Mouse (Mus musculus): ENCODE data around the gene Gm10318. TPM values are rescaled to one million over a fixed set of nuclear protein-coding genes. Genes with fewer than 3 reads are reported as not detected.

The Gm10318 gene
- polyA plus RNA-seq (2012; ENCODE audit: low replicate concordance) = not detected in 2 replicates

GRCm38 (mm10) chr10:77852559-77852958, at the start of gene Gm10318:
Gene Gm10318, plus strand, starts transcription at chr10:77852859.

GRCm38 (mm10) chr10:77811743-77812142, 40.9 kb upstream of the Gm10318 start, which contains the start of gene Gm9507:
Gene Gm9507, minus strand, starts transcription at chr10:77811843.

GRCm38 (mm10) chr10:77814382-77814781, 38.3 kb upstream of the Gm10318 start, which contains the start of gene Gm2696:
Gene Gm2696, plus strand, starts transcription at chr10:77814682.

GRCm38 (mm10) chr10:77826951-77827350, 25.7 kb upstream of the Gm10318 start, which contains the start of gene Krtap10-4:
Gene Krtap10-4, minus strand, starts transcription at chr10:77827095.

GRCm38 (mm10) chr10:77835647-77836046, 17.0 kb upstream of the Gm10318 start, which contains the start of gene Krtap10-10:
Gene Krtap10-10, plus strand, starts transcription at chr10:77835947.

GRCm38 (mm10) chr10:77846503-77846902, 6.2 kb upstream of the Gm10318 start, which contains the start of gene Gm36176:
Gene Gm36176, plus strand, starts transcription at chr10:77846803.

GRCm38 (mm10) chr10:77861675-77862074, 9.0 kb downstream of the Gm10318 start, which contains the start of gene Gm3285:
Gene Gm3285, plus strand, starts transcription at chr10:77861975.

GRCm38 (mm10) chr10:77902211-77902893, 49.7 kb downstream of the Gm10318 start, which contains the start of gene Lrrc3:
Gene Lrrc3, minus strand, starts transcription at chr10:77902536.

Other genes starting within 250 kb of the Gm10318 start
- gene Sumo3, start 246.8 kb upstream of the Gm10318 start, polyA plus RNA-seq (2012; ENCODE audit: low replicate concordance) = 36.3 and 57.5 TPM in 2 replicates
- not detected in 2 replicates for gene Gm49325, start 246.7 kb upstream of the Gm10318 start, polyA plus RNA-seq (2012; ENCODE audit: low replicate concordance)
- 15.4 and 47.2 TPM in 2 replicates for gene Ube2g2, start 230.6 kb upstream of the Gm10318 start, polyA plus RNA-seq (2012; ENCODE audit: low replicate concordance)
- 0.10 and 0.16 TPM in 2 replicates for gene Tspear, start 166.3 kb upstream of the Gm10318 start, polyA plus RNA-seq (2012; ENCODE audit: low replicate concordance)
- not detected in 2 replicates for gene Gm19402, start 162.1 kb upstream of the Gm10318 start, polyA plus RNA-seq (2012; ENCODE audit: low replicate concordance)
- gene Gm9508, start 155.6 kb upstream of the Gm10318 start, polyA plus RNA-seq (2012; ENCODE audit: low replicate concordance) = not detected in 2 replicates
- gene Gm10272, start 146.2 kb upstream of the Gm10318 start, polyA plus RNA-seq (2012; ENCODE audit: low replicate concordance) = not detected in 2 replicates
- gene Gm10024, start 141.4 kb upstream of the Gm10318 start, polyA plus RNA-seq (2012; ENCODE audit: low replicate concordance) = not detected in 2 replicates
- not detected in 2 replicates for gene Gm10142, start 137.1 kb upstream of the Gm10318 start, polyA plus RNA-seq (2012; ENCODE audit: low replicate concordance)
- not detected in 2 replicates for gene Krtap12-1, start 132.3 kb upstream of the Gm10318 start, polyA plus RNA-seq (2012; ENCODE audit: low replicate concordance)
- gene Gm10100, start 126.4 kb upstream of the Gm10318 start, polyA plus RNA-seq (2012; ENCODE audit: low replicate concordance) = not detected in 2 replicates
- gene Gm18596, start 110.2 kb upstream of the Gm10318 start, polyA plus RNA-seq (2012; ENCODE audit: low replicate concordance) = 0.22 TPM in 1 of 2 replicates, not detected in the other
- gene Gm9736, start 101.5 kb upstream of the Gm10318 start, polyA plus RNA-seq (2012; ENCODE audit: low replicate concordance) = not detected in 2 replicates
- gene Gm3233, start 93.2 kb upstream of the Gm10318 start, polyA plus RNA-seq (2012; ENCODE audit: low replicate concordance) = not detected in 2 replicates
- 0.28 TPM in 1 of 2 replicates, not detected in the other for gene Gm3238, start 81.5 kb upstream of the Gm10318 start, polyA plus RNA-seq (2012; ENCODE audit: low replicate concordance)
- not detected in 2 replicates for gene Gm7138, start 75.9 kb upstream of the Gm10318 start, polyA plus RNA-seq (2012; ENCODE audit: low replicate concordance)
- not detected in 2 replicates for gene Gm3250, start 70.3 kb upstream of the Gm10318 start, polyA plus RNA-seq (2012; ENCODE audit: low replicate concordance)
- gene Gm7137, start 64.7 kb upstream of the Gm10318 start, polyA plus RNA-seq (2012; ENCODE audit: low replicate concordance) = not detected in 2 replicates
- not detected in 2 replicates for gene Gm9639, start 57.8 kb upstream of the Gm10318 start, polyA plus RNA-seq (2012; ENCODE audit: low replicate concordance)
- gene Gm19668, start 53.7 kb upstream of the Gm10318 start, polyA plus RNA-seq (2012; ENCODE audit: low replicate concordance) = not detected in 2 replicates
- not detected in 2 replicates for gene Gm9507, start 41.0 kb upstream of the Gm10318 start, polyA plus RNA-seq (2012; ENCODE audit: low replicate concordance)
- not detected in 2 replicates for gene Gm2696, start 38.2 kb upstream of the Gm10318 start, polyA plus RNA-seq (2012; ENCODE audit: low replicate concordance)
- gene Krtap10-4, start 25.8 kb upstream of the Gm10318 start, polyA plus RNA-seq (2012; ENCODE audit: low replicate concordance) = not detected in 2 replicates
- gene Krtap10-10, start 16.9 kb upstream of the Gm10318 start, polyA plus RNA-seq (2012; ENCODE audit: low replicate concordance) = not detected in 2 replicates
- gene Gm36176, start 6.1 kb upstream of the Gm10318 start, polyA plus RNA-seq (2012; ENCODE audit: low replicate concordance) = not detected in 2 replicates
- gene Gm3285, start 9.1 kb downstream of the Gm10318 start, polyA plus RNA-seq (2012; ENCODE audit: low replicate concordance) = not detected in 2 replicates
- gene Lrrc3, start 49.7 kb downstream of the Gm10318 start, polyA plus RNA-seq (2012; ENCODE audit: low replicate concordance) = 0.09 and 0.15 TPM in 2 replicates
- gene Trpm2, start 117.7 kb downstream of the Gm10318 start, polyA plus RNA-seq (2012; ENCODE audit: low replicate concordance) = 2.6 and 5.5 TPM in 2 replicates
- 16.9 and 22.6 TPM in 2 replicates for gene 1810043G02Rik, start 125.7 kb downstream of the Gm10318 start, polyA plus RNA-seq (2012; ENCODE audit: low replicate concordance)
- 84.1 and 114 TPM in 2 replicates for gene Pfkl, start 157.2 kb downstream of the Gm10318 start, polyA plus RNA-seq (2012; ENCODE audit: low replicate concordance)
- gene Dnmt3l, start 189.1 kb downstream of the Gm10318 start, polyA plus RNA-seq (2012; ENCODE audit: low replicate concordance) = 0.14 TPM in 1 of 2 replicates, not detected in the other
- 1.5 and 1.6 TPM in 2 replicates for gene Aire, start 190.8 kb downstream of the Gm10318 start, polyA plus RNA-seq (2012; ENCODE audit: low replicate concordance)
- 2.5 and 30.0 TPM in 2 replicates for gene Icosl, start 216.4 kb downstream of the Gm10318 start, polyA plus RNA-seq (2012; ENCODE audit: low replicate concordance)